Mouse (Mus musculus) kidney, postnatal 4 days (tissue): ENCODE results near the gene Phactr1.

ENCODE experiments used
- DNase-seq, 2 experiments: peaks; one replicate each; pipeline ENCODE4 v3.0.0; 2021; ENCODE audit warnings: mixed read lengths in 2 of 2

The Phactr1 gene

DNA sequence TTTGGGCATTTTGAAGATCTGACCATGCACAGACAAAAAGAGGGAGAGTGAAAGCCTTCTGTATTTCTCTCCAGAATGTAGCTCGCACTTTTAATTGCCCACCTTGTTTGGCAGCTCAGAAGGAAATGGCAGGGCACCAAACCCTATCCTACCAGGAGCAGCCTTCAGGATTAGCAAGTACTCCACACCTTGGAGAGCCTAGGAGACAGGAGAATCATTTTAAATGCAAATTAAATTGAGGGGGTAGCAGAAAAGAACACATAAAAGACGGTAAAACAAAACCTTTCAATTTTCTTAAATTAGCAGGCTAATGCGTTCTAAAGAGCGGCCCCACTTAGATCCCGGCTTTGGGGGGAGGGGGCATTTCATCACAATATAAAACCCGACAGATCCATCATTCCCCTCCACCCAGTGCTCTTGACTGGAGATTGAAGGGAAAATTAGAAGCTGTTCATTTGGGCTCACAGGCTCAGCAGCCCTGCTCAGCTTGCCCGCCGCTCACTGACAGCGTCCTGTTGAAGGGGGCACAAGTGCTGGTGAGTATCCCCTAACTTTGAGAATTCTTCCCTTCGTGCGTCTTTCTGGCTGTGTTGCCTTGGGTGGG lies at the start of gene Phactr1:
Gene Phactr1, plus strand, starts transcription at position 233 of the 604 bp plus-strand sequence.
- DNase-seq, result no peak

DNA sequence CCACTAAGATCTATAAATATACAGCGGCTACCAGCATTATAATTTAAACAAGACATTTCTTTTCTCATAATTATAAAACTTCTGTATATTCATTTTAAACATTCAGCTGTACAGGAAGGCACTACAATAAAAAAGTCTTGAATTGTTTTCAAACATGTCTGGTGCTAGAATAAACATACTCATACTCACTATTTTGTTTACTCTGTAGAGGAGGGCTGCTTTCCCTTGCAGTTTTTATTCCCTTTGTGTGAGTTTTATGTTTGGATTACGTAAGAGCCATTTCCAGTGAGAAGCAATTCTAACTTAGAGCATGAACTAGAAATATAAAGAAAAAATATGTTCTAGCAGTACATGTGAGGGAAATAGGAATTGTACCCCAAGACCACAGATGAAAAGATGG lies 45.5 kb upstream of the Phactr1 start:
- no peak for DNase-seq

DNA sequence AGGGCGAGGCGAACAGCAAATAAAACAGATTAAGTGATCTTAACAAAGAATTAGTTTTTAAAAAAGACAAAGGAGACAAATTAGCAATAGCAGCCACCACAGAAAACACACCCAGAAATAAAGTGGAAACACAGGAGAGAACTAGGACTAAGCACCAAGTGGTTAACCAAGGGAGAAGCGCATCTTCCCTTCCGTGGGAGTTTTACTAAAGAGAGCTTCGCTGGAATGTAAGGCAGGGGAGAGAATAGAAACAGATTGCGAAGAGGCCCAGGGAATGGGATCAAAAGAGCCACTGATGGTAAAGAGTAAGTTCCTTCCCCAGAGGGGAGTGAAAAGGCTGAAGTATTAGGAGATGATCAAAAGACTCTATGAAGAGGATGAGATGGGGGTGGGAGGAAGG lies 30.2 kb upstream of the Phactr1 start:
- no peak for DNase-seq

DNA sequence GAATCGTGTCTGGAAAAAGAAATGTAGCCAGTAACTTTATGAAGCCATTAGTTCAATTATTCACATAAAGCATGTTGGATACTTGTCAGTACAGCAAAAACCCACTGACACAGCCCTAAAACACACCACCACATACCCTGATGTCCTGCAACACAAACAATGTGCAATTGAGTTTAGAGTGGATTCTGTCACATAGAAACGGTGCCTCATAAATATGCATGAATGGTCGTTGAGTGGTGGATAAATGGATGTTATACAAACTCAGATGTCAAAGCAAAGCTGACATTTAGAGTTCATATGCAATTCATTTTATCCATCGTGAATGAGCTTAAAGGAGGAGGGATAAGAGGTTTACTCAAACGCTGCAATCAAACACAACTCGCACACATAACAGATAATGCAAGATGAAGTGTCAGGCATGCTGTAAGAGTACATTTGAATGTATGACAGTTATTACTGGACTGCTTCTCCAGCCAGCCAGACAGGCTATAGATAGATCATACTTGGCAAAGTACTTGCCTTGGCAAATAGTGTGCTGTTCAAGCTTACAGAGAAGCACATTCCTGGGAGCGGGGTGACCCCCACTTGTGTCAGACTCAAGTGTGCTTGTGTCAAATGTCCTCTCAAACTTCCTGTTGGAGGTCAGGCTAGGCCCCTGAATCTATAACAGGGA lies 23.6 kb upstream of the Phactr1 start:
- no peak for DNase-seq

DNA sequence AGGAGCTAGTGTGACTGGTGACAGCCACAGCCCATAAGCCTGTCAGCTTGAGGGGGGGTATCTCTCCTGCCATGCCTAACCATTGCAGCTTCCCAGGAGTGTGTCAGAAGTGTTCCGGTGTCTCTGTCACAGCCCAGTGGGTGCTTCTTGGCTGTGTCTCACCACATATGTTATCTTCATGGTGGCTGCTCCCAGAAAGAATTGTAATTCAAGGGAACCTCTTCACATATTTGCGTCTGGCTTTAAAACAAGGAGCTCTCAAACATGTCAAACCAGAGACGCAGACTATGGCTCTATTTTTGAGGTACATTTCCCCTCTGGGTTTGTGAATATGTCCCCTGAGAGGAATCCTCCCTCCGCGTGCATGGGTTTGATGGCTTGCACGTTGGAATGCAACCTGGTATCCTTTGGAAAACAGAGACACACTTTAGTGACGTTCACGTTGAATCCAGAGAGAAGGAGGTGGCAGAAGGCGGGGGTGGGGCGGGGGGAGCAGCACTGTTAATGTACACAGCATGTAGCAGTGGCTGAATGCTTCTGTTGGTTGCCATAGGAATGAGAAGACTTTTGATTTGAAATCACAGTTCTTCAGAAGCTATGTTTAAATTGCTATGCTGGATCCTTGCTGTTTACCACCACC lies 8.7 kb upstream of the Phactr1 start:
- no peak for DNase-seq

DNA sequence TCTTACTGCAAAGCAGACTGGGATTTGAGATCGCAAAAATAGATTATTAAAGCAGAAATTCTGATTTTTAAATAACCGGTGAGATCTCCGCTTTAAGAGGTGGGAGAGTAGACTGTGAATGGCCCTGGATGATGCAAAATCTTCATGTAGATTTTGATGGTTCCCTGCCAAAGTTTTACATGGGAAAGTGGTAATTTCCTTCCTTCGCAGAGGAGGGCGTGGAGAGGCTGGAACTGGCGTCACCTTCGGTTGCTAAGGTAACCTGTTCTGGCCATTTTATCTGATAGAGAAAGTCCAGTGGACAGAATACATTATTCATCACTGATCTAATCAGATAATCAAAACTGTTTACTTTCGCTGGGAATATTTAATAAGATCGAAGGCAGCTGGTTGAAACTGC lies 876 bp downstream of the Phactr1 start:
- DNase-seq, result no peak

DNA sequence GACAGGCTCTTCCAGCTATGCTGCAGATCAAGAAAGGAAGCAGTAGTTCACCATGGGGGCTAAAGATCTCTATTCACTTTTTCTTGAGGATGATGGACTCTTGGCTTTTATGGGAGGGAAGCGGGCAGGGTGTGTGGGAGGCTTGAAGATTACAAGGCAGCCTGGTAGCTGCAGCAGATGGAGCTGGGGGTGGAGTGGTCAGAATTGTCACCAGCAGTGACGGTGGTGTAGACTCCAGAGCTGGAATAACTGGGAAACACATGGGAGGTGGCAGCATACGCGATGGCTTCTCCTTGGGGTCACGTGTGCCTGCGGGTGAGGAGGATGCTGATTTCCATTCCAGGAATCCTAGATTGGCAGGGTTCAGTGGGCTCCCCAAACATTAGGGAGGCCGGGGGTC lies 3.8 kb downstream of the Phactr1 start:
- no peak for DNase-seq

DNA sequence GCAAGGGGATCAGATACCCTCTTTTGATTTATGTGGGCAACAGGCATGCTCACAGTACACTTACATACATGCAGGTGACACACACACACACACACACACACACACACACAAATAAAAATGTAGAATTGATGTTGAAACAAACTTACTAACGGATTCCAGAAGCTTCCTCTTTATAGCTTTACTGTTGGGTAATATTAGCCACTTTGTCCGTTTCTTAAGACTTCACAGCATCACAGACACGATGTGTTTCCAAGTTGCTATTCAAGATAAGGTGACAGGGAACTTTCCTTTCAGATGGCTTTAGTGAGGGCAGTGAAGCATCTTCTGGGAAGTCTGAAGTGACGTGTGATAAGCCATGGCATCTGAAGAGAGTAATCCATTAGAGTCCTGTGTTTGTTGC lies 11.8 kb downstream of the Phactr1 start:
- no peak for DNase-seq

DNA sequence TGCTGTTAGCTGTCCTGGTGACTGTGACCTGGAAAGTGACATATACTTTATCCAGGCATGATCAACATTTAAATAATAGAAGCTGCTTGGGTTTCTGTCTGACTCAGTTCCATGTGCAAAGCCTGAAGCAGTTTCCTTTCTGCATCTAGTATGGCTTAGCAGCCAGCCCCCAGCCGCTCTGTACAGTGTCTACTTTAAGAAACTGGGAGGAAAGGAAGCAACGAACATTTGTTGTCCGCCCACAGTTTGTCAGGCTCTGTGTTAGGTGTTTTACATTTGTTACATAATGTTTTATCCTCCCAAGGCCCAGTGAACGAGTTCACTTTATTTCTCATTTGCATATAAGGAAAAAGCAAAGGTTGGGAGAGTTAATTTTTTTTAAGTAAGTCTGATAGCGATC lies 16.2 kb downstream of the Phactr1 start:
- no peak for DNase-seq

DNA sequence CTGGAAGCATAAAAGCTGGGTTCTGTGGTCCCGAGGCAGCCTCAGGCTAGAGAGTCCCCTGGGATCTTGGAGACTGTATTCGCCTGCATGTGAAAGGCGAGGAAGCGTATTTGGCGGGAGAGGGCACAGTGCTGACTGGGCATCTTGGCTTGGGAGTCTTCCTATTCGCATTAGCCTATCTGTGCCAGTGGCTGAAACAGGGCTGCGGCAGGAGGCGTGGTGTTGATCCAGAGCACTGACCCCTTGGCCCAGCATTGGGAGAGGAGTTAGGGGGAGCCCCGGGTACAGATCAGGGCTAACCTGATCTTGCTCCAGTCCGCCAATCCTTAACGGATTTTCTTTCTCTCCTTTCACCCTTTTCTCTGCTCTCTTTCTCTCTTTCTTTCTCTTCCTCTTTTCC lies 28.7 kb downstream of the Phactr1 start:
- DNase-seq, result peak; percentile 12 to 24

DNA sequence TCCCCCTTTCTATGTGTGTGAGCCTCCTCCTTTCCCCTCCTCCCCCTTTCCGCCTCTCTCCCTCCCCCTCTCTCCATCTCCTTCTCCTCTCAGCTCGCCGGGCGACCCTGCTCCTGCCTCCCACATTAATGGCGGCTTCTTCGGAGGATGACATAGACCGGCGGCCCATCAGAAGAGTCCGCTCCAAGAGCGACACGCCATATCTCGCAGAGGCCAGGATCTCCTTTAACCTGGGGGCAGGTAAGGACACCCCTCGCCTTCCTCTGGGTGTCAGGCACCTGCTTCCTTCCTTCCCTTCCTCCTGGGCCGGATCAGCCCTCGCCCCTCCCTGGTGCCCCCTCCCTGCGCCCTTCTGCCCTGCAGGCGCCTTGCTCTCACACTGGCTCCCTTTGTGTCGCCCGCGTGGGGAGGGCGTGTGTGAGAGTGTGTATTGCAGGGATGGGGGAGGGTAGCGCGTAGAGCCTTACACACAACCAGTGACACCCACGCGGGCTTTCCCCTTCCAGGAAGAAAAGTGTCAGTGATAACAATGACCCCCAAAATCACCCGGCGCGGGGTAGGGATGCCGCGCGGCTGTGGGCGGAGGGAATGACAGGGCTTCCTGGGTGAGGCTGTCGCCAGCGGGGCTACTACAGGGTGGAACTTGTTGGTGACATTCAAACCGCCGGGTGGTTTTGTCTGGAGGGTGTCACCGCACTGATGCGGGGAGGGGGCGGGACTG lies 29.3 kb downstream of the Phactr1 start:
- peak in 1 of 2 experiments; percentile 24 for DNase-seq

DNA sequence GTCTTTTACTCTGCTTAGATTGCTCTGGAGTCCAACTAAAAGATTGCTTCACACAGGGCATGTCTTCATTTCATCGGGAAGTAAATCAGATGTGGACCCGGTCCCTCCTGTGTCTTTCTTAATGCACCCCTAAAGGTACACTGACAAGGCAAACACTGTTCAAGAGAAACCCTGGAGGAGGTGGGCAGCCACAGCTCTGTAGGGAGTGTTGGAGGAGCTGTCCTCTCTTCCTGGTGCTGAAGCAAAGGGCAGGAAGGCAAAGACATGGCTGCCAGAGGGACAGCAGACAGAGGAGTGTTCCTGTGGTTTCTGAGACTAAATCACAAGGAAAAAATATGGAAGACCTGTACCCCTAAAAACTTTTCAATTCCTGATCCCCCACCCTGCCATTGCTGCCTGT lies 31.1 kb downstream of the Phactr1 start:
- peak; percentile 86 to 87 for DNase-seq

DNA sequence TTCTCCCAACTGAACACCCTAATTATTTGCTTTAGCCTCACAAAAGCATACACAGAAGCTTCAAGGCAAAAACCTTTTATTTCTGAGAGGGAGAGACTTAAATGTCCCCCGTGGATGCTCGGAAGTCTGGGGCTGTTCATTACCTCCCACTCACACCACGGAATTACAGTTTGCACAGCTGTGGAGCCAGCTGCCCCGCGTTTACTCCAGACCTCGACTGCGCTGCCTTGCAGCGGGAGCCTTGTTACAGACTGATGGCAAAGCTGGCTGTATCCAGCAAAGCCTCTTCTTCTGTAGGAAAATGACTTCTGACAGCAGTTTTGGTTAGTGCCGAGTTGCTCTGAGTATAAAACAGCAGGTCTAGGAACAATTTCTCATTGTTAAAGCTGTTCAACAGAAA lies 39.0 kb downstream of the Phactr1 start:
- DNase-seq, result peak; percentile 12 to 35

DNA sequence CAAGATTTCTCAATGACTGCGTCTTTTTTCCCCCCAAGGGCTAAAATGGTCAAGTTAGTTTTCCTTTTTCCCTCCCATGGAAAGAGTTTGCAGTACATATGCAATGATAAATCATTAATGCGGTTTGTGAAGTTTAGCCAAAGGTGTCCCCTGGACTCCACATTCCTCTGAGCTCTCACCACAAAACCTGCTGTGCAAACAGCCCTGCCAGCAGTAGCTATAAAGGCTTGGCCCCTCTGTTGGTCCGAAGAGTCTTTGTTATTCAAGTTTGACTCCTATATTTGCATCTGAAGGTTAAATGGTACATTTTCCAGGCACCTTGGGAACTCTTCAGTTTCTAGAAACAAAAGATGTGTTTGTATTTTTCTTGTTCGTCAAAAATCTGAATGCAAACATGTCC lies 39.7 kb downstream of the Phactr1 start:
- DNase-seq, result peak in 1 of 2 experiments; percentile 28

DNA sequence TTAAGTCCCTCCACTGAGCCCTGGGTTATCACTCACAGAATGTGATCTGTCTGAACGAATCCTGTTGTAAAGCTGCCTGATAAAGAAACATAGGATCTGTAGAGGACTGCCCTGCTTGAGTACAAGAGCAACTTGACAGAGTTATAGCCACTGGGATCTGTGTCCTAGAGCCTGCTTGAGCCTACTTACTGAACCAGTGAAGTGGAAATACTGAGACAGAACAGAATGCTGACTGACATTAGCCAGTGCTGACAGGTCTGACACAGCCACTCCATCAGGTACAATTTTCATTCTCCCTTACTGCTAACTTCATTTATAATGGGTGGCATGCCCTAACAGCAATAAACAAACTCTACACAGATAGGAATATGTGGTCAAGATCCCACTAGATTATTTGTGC lies 40.2 kb downstream of the Phactr1 start:
- DNase-seq, result no peak

DNA sequence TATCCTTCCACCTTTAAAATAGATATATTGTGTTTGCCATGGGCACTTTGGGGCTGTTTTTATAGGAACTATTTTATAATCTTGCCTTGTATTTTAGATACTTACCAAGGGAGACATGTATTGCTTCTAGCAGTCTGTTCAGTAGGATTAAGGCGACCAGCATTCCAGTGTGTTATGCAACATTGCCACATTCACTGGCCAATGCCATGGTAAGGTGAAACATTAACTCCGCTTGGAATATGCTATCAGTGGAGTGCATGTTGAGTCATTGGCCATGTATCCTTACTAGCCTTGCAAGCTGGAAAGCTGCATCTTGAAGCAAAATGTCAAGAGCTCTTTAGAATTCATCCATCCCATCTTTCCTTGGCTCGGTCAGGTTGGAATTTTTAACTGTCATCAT lies 43.6 kb downstream of the Phactr1 start:
- peak in 1 of 2 experiments; percentile 24 for DNase-seq

DNA sequence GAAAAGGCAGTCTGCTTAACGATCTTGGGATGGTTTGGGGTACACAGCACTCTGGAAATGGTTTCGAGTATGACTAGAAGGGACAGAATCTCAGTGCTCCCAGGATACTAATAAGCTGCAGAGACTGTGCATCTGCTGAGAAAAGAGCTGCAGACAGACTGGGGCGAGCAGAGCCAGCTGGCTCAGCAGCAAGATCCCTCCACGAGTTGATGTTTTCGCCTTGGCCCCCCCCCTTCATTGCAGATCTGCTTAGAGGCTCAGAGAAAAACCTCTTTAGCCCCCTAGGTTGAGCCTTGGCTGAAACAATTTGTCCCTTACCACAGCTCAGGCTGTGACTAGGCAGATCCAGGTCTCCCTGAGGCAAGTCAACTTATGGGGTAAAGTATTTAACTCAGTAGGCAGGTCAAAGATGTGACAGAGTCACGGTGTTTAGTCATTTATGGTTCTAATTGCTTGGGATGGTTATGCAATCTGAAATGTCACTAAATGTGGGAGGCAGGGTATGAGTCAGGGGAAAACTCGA lies 45.3 kb downstream of the Phactr1 start:
- DNase-seq, result peak in 1 of 2 experiments; percentile 12

DNA sequence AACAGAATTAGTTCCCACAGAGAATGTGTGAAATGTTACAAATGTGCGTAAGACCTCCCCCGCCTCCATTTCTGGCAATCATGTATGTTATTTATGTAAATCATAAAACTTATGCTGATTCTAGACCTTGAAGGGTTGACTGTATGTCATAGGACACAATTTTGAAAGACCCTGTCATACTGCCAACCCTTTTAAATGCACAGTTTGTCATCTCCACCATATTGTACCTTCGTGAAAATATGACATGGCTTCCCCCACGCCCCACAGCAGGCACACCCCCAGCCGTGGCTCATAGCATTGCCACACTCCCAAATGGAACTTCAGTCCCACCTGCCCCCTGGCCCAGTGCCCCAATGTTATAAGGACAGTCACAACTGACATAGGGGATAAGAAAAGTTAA lies 57.1 kb downstream of the Phactr1 start:
- no peak for DNase-seq

DNA sequence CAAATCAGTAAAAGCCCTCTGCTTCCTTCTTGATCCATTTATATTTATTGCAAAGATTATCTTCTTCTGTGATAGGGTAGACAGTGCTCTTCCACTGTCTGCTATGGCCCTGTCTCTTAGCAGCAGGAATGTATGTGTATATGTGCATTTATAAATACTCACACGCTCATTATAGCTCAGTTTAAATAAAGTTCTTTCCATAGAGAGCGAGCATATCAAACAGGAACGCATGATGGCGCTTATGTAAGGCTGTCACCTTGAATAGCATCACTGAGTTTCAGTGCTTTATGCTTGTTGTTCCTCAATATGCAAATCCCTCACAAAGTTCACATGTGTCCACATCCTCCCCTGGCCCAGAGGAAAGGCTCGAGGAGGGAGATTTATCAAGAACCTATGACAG lies 57.7 kb downstream of the Phactr1 start:
- DNase-seq, result no peak

DNA sequence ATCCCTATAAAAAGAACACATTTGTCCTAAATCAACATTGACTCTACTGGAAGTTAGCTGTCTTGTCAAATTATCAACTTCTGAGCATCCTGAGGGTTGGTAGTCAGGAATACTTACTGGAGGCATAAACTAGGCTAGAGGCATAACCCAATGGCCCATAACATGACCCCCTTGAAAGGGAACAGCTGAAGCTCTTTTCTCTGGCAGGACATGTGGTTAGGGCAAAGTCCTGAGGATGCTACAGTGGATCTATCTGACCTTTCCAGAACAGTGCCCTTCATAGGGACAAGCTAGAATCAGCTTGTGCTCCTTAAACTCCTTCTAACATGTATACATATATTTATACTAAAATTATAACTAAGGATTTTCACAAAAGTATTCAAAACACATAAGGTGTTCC lies 61.8 kb downstream of the Phactr1 start:
- DNase-seq, result no peak

DNA sequence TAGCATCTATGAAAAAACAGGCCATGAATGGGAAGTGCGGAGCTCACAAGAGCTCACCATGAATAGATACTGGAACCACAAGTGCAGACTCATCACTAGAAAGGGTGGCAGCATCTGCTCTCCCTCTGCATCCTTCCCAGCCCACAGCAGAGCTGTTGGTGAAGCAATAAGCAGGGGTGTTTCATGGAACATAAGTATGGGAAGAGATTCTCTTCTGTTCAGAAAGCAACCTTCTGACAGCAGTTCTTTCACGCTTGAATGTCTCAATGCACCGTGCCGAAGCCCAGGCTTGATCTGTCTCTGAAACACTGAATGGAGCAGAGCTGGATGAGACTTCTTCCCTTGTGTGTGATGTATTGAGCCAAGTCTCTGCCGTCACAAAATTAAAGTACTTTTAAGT lies 64.0 kb downstream of the Phactr1 start:
- no peak for DNase-seq

DNA sequence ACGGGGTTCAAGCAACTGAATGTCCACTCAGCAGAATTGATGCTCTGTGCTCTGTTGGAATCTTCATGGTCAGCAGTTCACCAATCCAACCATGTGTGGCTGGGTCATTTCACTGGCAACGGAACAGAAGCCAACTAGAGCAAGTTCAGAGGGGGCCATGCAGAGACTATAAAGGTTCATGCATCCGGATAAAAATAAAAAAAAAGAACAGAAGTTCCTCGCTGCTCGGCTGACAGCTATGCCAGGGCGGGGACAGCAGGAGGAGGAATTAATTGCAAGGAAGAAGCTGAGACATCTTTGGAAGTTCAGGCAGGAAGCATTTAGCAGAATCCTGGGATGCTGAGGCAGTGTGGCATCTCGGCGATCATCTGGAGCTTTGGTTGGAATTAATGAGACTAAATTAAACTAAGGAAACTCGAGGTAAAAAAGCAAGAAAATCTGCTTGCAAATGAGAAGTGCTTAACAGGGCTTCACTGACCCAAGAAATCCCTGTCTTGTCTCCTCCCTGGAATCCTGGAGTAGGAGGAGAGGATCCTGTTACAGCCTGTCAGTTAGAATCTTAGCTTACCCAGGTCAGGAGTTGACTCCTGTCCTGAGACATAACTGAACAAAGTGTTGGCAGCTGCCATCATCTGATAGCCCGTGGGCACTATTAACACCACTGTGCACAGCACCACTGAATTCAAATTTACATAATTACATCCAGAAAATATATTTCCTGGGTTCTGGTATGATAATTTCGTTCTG lies 77.4 kb downstream of the Phactr1 start:
- peak; percentile 6 to 31 for DNase-seq

DNA sequence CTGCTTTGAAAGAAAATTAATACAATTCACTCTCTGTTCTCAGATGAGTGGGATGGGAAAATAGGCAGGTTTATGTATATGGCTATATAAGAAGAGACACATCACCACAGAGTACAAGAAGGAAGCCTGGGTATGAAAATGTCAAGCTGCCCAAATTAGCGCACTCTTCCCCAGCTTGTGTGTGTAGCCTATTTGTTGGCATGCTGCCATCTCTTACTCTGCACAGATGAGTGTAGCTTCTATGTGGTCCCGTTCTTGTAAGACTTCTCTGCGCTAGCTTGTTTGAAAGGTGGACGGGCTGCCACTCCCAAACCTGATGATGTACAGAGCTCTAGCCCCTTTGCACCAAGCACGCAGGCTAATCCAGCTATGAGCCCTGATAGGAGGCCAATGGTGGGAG lies 78.7 kb downstream of the Phactr1 start:
- DNase-seq, result no peak
